Mouse (Mus musculus) MEL (cell line): Measurements from ENCODE around the gene Ube2o. TPM values are rescaled to one million over a fixed set of nuclear protein-coding genes. Genes with fewer than 3 reads are reported as not detected.

ENCODE experiments used
- DNase-seq: peaks from one replicate; pipeline ENCODE4 v3.0.0; 2011; ENCODE audit warnings: low read depth, low spot score
- H3K27ac ChIP-seq: 2 replicates; pipeline ENCODE4 v1.5.1; 2012; ENCODE audit warnings: low read depth, mild to moderate bottlenecking, control low read depth, low read length, moderate library complexity; ENCODE audit not compliant: control insufficient read depth
- H3K27me3 ChIP-seq, 2 experiments: fragments of 150-350 bp in 1 of 2; sonication (generic) in 1 of 2; 2 replicates each; pipeline ENCODE4 v1.6.1; 2012; ENCODE audit warnings: low read length in 2 of 2, mild to moderate bottlenecking in 2 of 2, improper control_type of control experiment in 1 of 2, moderate library complexity in 1 of 2; ENCODE audit not compliant: insufficient read depth in 2 of 2, control insufficient read depth in 1 of 2
- H3K36me3 ChIP-seq, 2 experiments: 2 replicates each; pipeline ENCODE4 v1.6.1; 2012 to 2014; ENCODE audit warnings: low read length in 2 of 2, improper control_type of control experiment in 1 of 2, inconsistent platforms in 1 of 2, mild to moderate bottlenecking in 1 of 2; ENCODE audit not compliant: insufficient read depth in 2 of 2, control insufficient read depth in 1 of 2
- H3K4me1 ChIP-seq, 2 experiments: fragments of 150-350 bp in 1 of 2; sonication (generic) in 1 of 2; 2 replicates each; pipeline ENCODE4 v1.6.1; 2012; ENCODE audit warnings: low read length in 2 of 2, improper control_type of control experiment in 1 of 2, mild to moderate bottlenecking in 1 of 2; ENCODE audit not compliant: insufficient read depth in 2 of 2, control insufficient read depth in 1 of 2
- H3K4me3 ChIP-seq, 2 experiments: fragments of 150-350 bp in 1 of 2; sonication (generic) in 1 of 2; 2 replicates each; pipeline ENCODE4 v1.5.1; 2012; ENCODE audit warnings: low read depth in 2 of 2, low read length in 2 of 2, mild to moderate bottlenecking in 2 of 2, moderate library complexity in 2 of 2, control low read depth in 1 of 2, improper control_type of control experiment in 1 of 2; ENCODE audit not compliant: control insufficient read depth in 1 of 2, insufficient read depth in 1 of 2
- H3K79me2 ChIP-seq: 2 replicates; pipeline ENCODE4 v1.6.1; 2012; ENCODE audit warnings: mild to moderate bottlenecking, low read length, moderate library complexity; ENCODE audit not compliant: control insufficient read depth, poor library complexity, insufficient read depth
- H3K9ac ChIP-seq: 2 replicates; pipeline ENCODE4 v1.6.1; 2012; ENCODE audit warnings: low read depth, mild to moderate bottlenecking, control low read depth, low read length, moderate library complexity; ENCODE audit not compliant: control insufficient read depth, poor library complexity, severe bottlenecking
- H3K9me3 ChIP-seq: fragments of 150-350 bp; sonication (generic); replicated peaks from 2 replicates; pipeline ENCODE4 v1.6.1; 2012; ENCODE audit warnings: mild to moderate bottlenecking, low read length, improper control_type of control experiment, moderate library complexity; ENCODE audit not compliant: insufficient read depth
- BHLHE40 ChIP-seq: IDR thresholded peaks from 2 replicates; pipeline ENCODE4 v1.6.1; 2012; ENCODE audit warnings: low read depth, mild to moderate bottlenecking, inconsistent platforms, low read length, improper control_type of control experiment, borderline replicate concordance
- CHD1 ChIP-seq: IDR thresholded peaks from 2 replicates; pipeline ENCODE4 v1.6.1; 2012; ENCODE audit warnings: low read depth, mild to moderate bottlenecking, inconsistent platforms, low read length, improper control_type of control experiment
- CTCF ChIP-seq, 3 experiments: IDR thresholded peaks in 2 of 3; conservative IDR thresholded peaks in 1 of 3; 2 replicates each; pipeline ENCODE4 v1.5.1; 2011 to 2012; ENCODE audit warnings: low read length in 3 of 3, low read depth in 2 of 3, mild to moderate bottlenecking in 2 of 3, improper control_type of control experiment in 1 of 3, inconsistent platforms in 1 of 3, mixed read lengths in 1 of 3, moderate library complexity in 1 of 3; ENCODE audit not compliant: control insufficient read depth in 1 of 3, insufficient read depth in 1 of 3, poor library complexity in 1 of 3, severe bottlenecking in 1 of 3
- E2F4 ChIP-seq: IDR thresholded peaks from 2 replicates; pipeline ENCODE4 v1.6.1; 2011; ENCODE audit warnings: low read depth, low read length, improper control_type of control experiment, borderline replicate concordance
- ELF1 ChIP-seq: IDR thresholded peaks from 2 replicates; pipeline ENCODE4 v1.6.1; 2014; ENCODE audit warnings: low read depth, mild to moderate bottlenecking, inconsistent platforms, low read length, improper control_type of control experiment, moderate library complexity
- GABPA ChIP-seq: IDR thresholded peaks from 2 replicates; pipeline ENCODE4 v1.6.1; 2012; ENCODE audit warnings: low read depth, mild to moderate bottlenecking, inconsistent platforms, low read length, improper control_type of control experiment, moderate library complexity
- GATA1 ChIP-seq: IDR thresholded peaks from 2 replicates; pipeline ENCODE4 v1.6.1; 2011; ENCODE audit warnings: low read depth, low read length, improper control_type of control experiment
- HCFC1 ChIP-seq: IDR thresholded peaks from 2 replicates; pipeline ENCODE4 v1.6.1; 2012; ENCODE audit warnings: low read depth, mild to moderate bottlenecking, inconsistent platforms, low read length, improper control_type of control experiment, moderate library complexity
- JUND ChIP-seq: IDR thresholded peaks from 2 replicates; pipeline ENCODE4 v1.6.1; 2011; ENCODE audit warnings: low read depth, mild to moderate bottlenecking, improper control_type of control experiment, low read length
- KAT2A ChIP-seq: conservative IDR thresholded peaks from 2 replicates; pipeline ENCODE4 v1.6.1; 2012; ENCODE audit warnings: low read depth, low read length, improper control_type of control experiment, inconsistent platforms
- MAX ChIP-seq: IDR thresholded peaks from 2 replicates; pipeline ENCODE4 v1.6.1; 2011; ENCODE audit warnings: low read length, improper control_type of control experiment
- MEF2A ChIP-seq: IDR thresholded peaks from 2 replicates; pipeline ENCODE4 v1.6.1; 2014; ENCODE audit warnings: low read depth, mild to moderate bottlenecking, inconsistent platforms, low read length, improper control_type of control experiment; ENCODE audit not compliant: poor library complexity, insufficient replicate concordance, severe bottlenecking; ENCODE audit errors: extremely low read depth
- MYB ChIP-seq: IDR thresholded peaks from 2 replicates; pipeline ENCODE4 v1.6.1; 2011; ENCODE audit warnings: mild to moderate bottlenecking, low read depth, low read length, improper control_type of control experiment
- MYC ChIP-seq: IDR thresholded peaks from 2 replicates; pipeline ENCODE4 v1.6.1; 2011; ENCODE audit warnings: low read depth, mild to moderate bottlenecking, low read length, improper control_type of control experiment, moderate library complexity
- POLR2A ChIP-seq, 2 experiments: IDR thresholded peaks; 2 replicates each; pipeline ENCODE4 v1.6.1; 2011 to 2012; ENCODE audit warnings: low read length in 2 of 2, mild to moderate bottlenecking in 2 of 2, control low read depth in 1 of 2, improper control_type of control experiment in 1 of 2, low read depth in 1 of 2, moderate library complexity in 1 of 2; ENCODE audit not compliant: control insufficient read depth in 1 of 2, insufficient read depth in 1 of 2, poor library complexity in 1 of 2
- POLR2AphosphoS2 ChIP-seq: IDR thresholded peaks from 2 replicates; pipeline ENCODE4 v1.6.1; 2011; ENCODE audit warnings: low read length, improper control_type of control experiment
- SMC3 ChIP-seq: IDR thresholded peaks from 2 replicates; pipeline ENCODE4 v1.6.1; 2011; ENCODE audit warnings: low read depth, low read length, improper control_type of control experiment
- TBP ChIP-seq: IDR thresholded peaks from 2 replicates; pipeline ENCODE4 v1.8.0; 2011; ENCODE audit warnings: low read depth, low read length, improper control_type of control experiment
- USF1 ChIP-seq: IDR thresholded peaks from 2 replicates; pipeline ENCODE4 v1.6.1; 2014; ENCODE audit warnings: low read depth, mild to moderate bottlenecking, inconsistent platforms, low read length, improper control_type of control experiment, moderate library complexity
- USF2 ChIP-seq, 2 experiments: IDR thresholded peaks; 2 replicates each; pipeline ENCODE4 v1.6.1; 2011 to 2012; ENCODE audit warnings: improper control_type of control experiment in 2 of 2, low read length in 2 of 2, borderline replicate concordance in 1 of 2, inconsistent platforms in 1 of 2, low read depth in 1 of 2, mild to moderate bottlenecking in 1 of 2; ENCODE audit not compliant: insufficient read depth in 1 of 2
- ZC3H11A ChIP-seq: IDR thresholded peaks from 2 replicates; pipeline ENCODE4 v1.6.1; 2012; ENCODE audit warnings: low read depth, mild to moderate bottlenecking, inconsistent platforms, low read length, improper control_type of control experiment
- polyA plus RNA-seq, 2 experiments: library from polyadenylated mRNA; stranded (reverse) in 1 of 2; unstranded in 1 of 2; fragments of >175 nt in 1 of 2; fragments of >200 nt in 1 of 2; gene quantifications; 2 replicates each; pipeline versions ENCODE4 v1.2.1 to v1.2.4; 2012; ENCODE audit warnings: low replicate concordance in 2 of 2, low read depth in 1 of 2; ENCODE audit not compliant: insufficient read length in 2 of 2, insufficient read depth in 1 of 2, missing spikeins in 1 of 2
- total RNA-seq: library from RNA; depleted of rRNA; stranded (reverse); fragments of 300-350 nt; gene quantifications from 2 replicates; pipeline ENCODE4 v1.2.3, GENCODE M21; 2012

Ube2o gene
- total and polyA plus RNA-seq, 3 experiments: 22.9 to 42.8 TPM; not detected in 1

DNA sequence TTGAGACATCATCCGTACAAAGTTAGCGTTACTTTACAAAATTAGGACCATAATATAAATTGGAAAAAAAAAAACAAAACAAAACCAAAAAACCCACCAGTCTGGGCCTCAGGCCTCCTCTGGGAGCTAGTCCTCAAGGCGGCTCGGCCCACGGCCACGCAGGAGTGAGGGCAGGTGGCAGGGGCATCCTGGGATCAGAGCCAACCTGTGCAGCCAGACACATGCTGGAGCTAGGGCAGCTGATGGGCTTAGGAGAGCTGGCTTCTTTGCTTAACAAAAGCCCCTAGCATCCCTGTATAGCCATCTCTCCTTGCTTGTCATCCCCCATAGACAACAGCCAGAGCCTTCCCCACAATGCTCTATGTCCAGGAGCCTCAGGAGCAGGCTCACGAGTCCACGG, 16.9 kb upstream of the Ube2o start:
- Histone ChIP-seq H3K27ac (no peak overlapping the region), H3K79me2 (no peaks in the 10 kb centered on the region), H3K36me3 (no peaks in the 10 kb centered on the region; a peak in 1 of 4 replicates), H3K4me3 (no peak overlapping the region), H3K4me1 (no peaks in the 10 kb centered on the region), H3K9ac (no peak overlapping the region), H3K9me3 (no peaks in the 10 kb centered on the region), H3K27me3 (no peaks in the 10 kb centered on the region)
- TF ChIP-seq POLR2AphosphoS2: no peak
- TF ChIP-seq USF2 (IDR thresholded peaks at IDR 0.05; ENCODE audit: borderline replicate concordance in 1 of 2, insufficient read depth in 1 of 2, low read depth in 1 of 2, low read length in 2 of 2): no peak
- DNase-seq: no peak

DNA sequence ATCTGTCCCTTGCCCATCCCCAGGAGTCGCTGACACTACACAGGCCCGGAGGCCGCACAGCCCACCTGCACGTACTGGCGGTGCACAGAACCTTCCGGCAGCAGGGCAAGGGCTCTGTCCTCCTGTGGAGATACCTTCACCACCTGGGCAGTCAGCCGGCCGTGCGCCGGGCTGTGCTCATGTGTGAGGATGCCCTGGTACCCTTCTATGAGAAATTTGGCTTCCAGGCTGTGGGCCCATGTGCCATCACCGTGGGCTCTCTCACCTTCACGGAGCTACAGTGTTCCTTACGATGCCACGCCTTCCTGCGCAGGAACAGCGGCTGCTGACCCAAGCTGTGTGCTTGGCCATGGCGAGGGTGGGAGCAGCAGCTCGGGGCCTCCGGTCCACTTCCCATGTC, 15.5 kb upstream of the Ube2o start:
- Histone ChIP-seq H3K9me3 (no peaks in the 10 kb centered on the region), H3K9ac (no peak overlapping the region), H3K4me1 (0 out of 4 replicates have a peak, but pooled peaks cover 0 to 1% of the 10 kb centered on the region in 2 experiments), H3K4me3 (no peak overlapping the region), H3K27ac (no peak overlapping the region), H3K27me3 (no peaks in the 10 kb centered on the region), H3K79me2 (no peaks in the 10 kb centered on the region), H3K36me3 (no peaks in the 10 kb centered on the region; a peak in 1 of 4 replicates)
- DNase-seq: no peak
- TF ChIP-seq BHLHE40 (no peak), MAX (no peak), SMC3 (no peak), HCFC1 (no peak), USF1 (no peak), JUND (no peak), GATA1 (no peak), CHD1 (no peak), USF2 (IDR thresholded peaks at IDR 0.05; ENCODE audit: borderline replicate concordance in 1 of 2, insufficient read depth in 1 of 2, low read depth in 1 of 2, low read length in 2 of 2) (no peak), POLR2A (IDR thresholded peaks at IDR 0.05; ENCODE audit: control insufficient read depth in 1 of 2, insufficient read depth in 1 of 2, low read depth in 1 of 2, low read length in 2 of 2, poor library complexity in 1 of 2) (no peak), GABPA (no peak), ELF1 (no peak), MYB (no peak), ZC3H11A (no peak)

DNA sequence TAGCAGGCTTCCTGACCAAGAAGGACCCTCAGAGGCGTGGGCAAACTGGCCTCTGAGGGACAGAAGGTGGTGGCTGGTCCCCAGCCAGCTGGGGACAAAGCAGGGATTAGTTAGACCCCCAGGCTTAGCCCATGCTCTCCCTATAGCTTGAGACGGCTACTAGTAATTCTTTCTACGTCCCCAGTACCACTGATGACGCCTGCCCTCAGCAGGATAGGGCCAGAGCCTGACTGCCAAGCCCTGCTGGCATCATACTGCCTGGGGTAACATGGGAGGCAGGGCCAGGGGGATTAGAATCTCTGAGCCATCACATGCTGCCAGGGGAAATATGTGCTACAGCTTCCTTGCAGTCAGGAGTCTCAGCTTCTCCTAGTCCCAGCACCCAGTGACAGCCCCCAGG, 12.1 kb upstream of the Ube2o start:
- H3K36me3 ChIP-seq: peaks cover 0 to 10% of the 10 kb centered on the region in 2 experiments; a peak in 2 of 4 replicates

More for the DNA sequence above, 12.1 kb upstream of the Ube2o start:
- Histone ChIP-seq H3K27ac (no peak overlapping the region), H3K4me3 (no peak overlapping the region), H3K79me2 (no peaks in the 10 kb centered on the region), H3K27me3 (no peaks in the 10 kb centered on the region), H3K4me1 (peaks cover 8 to 25% of the 10 kb centered on the region in 2 experiments; a peak in 3 of 4 replicates), H3K9me3 (no peaks in the 10 kb centered on the region), H3K9ac (no peak overlapping the region)
- DNase-seq: no peak
- no peak for TF ChIP-seq SMC3
- no peak for TF ChIP-seq HCFC1
- TF ChIP-seq ELF1: no peak
- no peak for TF ChIP-seq TBP
- no peak for TF ChIP-seq MEF2A
- no peak for TF ChIP-seq MYC
- no peak for TF ChIP-seq KAT2A
- no peak for TF ChIP-seq CTCF (IDR thresholded peaks at IDR 0.05 in 2 of 3, conservative IDR thresholded peaks at IDR 0.05 in 1 of 3; ENCODE audit: control insufficient read depth in 1 of 3, insufficient read depth in 1 of 3, low read depth in 2 of 3, low read length in 3 of 3, poor library complexity in 1 of 3, severe bottlenecking in 1 of 3)
- no peak for TF ChIP-seq E2F4
